Mouse (Mus musculus) neural tube, embryonic 11.5 days (tissue): ENCODE measurements at regions not wholly inside any gene's neighbourhood (a gene's known extent, or its start where the extent isn't known, plus 50 kb on each side); places are given as distances from the start of the nearest gene placed in this dataset.
"Not testable (repeated sequence)": the region's sequence is repeated elsewhere in the genome, so short reads cannot be mapped to it uniquely, and the experiment has no call there.

Experiments used
- ATAC-seq: fragments of 200-750 bp; cut with Nextera tagmentation; 2 replicates; pipeline ENCODE4 v1.8.0; 2017; ENCODE audit warnings: moderate number of reproducible peaks, mild to moderate bottlenecking, moderate TSS enrichment, moderate library complexity; ENCODE audit not compliant: insufficient read depth, low FRiP score, low TSS enrichment
- DNase-seq: peaks from one replicate; pipeline ENCODE4 v3.0.0-alpha.2; 2015; ENCODE audit warnings: low spot score
- H3K27ac ChIP-seq: fragments of 300-500 bp; sonication (generic); 2 replicates; pipeline ENCODE4 v1.5.1; 2014; ENCODE audit warnings: low read depth, mild to moderate bottlenecking, low read length
- H3K27me3 ChIP-seq: fragments of 300-500 bp; sonication (generic); 2 replicates; pipeline ENCODE4 v1.6.1; 2014; ENCODE audit warnings: mild to moderate bottlenecking, low read length, mixed read lengths; ENCODE audit not compliant: control insufficient read depth, insufficient read depth
- H3K36me3 ChIP-seq: fragments of 300-500 bp; sonication (generic); 2 replicates; pipeline ENCODE4 v1.6.1; 2014; ENCODE audit warnings: mild to moderate bottlenecking, low read length, moderate library complexity, mixed read lengths; ENCODE audit not compliant: control insufficient read depth, insufficient read depth
- H3K4me1 ChIP-seq: fragments of 300-500 bp; sonication (generic); 2 replicates; pipeline ENCODE4 v1.6.1; 2014; ENCODE audit warnings: low read length, mixed read lengths; ENCODE audit not compliant: control insufficient read depth, insufficient read depth
- H3K4me2 ChIP-seq: fragments of 300-500 bp; sonication (generic); 2 replicates; pipeline ENCODE4 v1.6.1; 2014; ENCODE audit warnings: low read depth, mild to moderate bottlenecking, moderate library complexity
- H3K4me3 ChIP-seq: fragments of 300-500 bp; sonication (generic); 2 replicates; pipeline ENCODE4 v1.5.1; 2014; ENCODE audit warnings: low read depth, low read length
- H3K9ac ChIP-seq: fragments of 300-500 bp; sonication (generic); 2 replicates; pipeline ENCODE4 v1.6.1; 2014; ENCODE audit warnings: mild to moderate bottlenecking, low read length
- H3K9me3 ChIP-seq: fragments of 300-500 bp; sonication (generic); 2 replicates; pipeline ENCODE4 v1.6.1; 2016; ENCODE audit warnings: low read length; ENCODE audit not compliant: control insufficient read depth
- WGBS: fragments of 180-500 bp; shearing (Covaris S2); extraction: QIAGEN DNeasy Blood & Tissue Kit; methylation state at CpG from one replicate; pipeline ENCODE4 v1.1.7; 2014; 5-methylcytosine and 5-hydroxymethylcytosine counted together

DNA sequence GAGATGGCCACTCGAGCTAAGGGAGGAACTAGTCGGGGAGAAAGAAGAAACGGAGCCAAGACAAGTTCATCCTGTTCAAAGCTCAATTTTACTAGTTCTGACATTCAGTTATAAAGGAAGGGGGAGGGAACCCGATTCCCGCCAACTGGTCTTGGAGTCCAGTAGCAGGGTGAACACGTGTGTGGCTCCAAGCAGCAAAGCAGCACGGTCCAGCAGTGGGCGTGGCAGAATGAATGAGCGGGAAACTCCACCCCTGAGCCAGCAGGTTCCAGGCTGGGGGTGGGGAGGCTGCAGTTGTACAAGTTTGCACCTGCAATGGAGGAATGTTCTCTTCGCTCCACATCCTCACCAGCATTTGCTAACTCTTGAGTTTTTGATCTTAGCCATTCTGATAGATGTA, 108.8 kb upstream of the Adgrf1 start:
- not testable (repeated sequence) for H3K36me3 ChIP-seq, H3K4me1 ChIP-seq, ATAC-seq, H3K9me3 ChIP-seq, DNase-seq, H3K4me3 ChIP-seq, H3K27ac ChIP-seq, H3K27me3 ChIP-seq, H3K9ac ChIP-seq, H3K4me2 ChIP-seq
- 67% methylated on average over 8 of the region's 10 CpGs for WGBS

DNA sequence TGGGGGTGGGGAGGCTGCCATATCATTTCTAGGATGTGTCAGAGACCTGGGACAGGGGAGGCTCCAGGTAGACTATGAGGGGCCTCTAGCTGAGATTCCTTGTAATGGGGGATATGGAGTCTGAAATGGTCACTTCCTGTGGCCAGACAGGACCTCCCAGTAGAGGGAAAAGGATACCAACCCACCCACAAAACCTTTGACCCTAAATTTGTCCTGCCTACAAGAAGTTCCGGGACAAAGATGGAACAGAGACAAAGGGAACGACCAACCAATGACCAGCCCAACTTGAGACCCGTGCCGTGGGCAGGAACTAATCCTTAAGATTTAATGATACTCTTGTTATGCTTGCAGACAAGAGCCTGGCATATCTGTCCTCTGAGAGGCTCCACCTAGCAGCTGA, 107.0 kb upstream of the Adgrf1 start:
- no peak overlapping the region for H3K4me3 ChIP-seq
- 91% methylated on average over 4 of the region's 4 CpGs for WGBS
- no peak for ATAC-seq

DNA sequence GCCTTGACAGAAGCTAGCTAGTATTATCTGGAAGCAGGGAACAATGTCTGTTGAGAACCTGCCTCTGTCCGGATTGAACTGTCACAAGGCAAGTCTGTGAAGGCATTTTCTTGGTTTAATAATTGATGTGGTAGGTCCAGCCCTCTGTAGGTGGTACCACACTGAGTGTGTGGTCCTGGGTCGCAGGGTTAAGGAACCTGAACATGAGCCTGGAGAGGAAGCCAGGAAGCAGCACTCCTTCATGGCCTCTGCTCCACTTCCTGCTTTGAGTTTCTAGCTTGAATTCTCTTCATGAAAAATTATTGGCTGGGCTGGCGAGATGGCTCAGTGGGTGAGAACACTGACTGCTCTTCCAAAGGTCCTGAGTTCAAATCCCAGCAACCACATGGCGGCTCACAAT, 104.0 kb upstream of the Adgrf1 start:
- 80% methylated on average over 4 of the region's 4 CpGs for WGBS
- Histone ChIP-seq H3K27me3 (no peaks in the 10 kb centered on the region), H3K4me3 (no peak overlapping the region), H3K4me2 (no peak overlapping the region), H3K27ac (no peak overlapping the region), H3K9ac (no peak overlapping the region), H3K36me3 (no peaks in the 10 kb centered on the region), H3K4me1 (no peaks in the 10 kb centered on the region), H3K9me3 (no peaks in the 10 kb centered on the region)
- ATAC-seq (no peak), DNase-seq (no peak)

More for the DNA sequence above, 107.0 kb upstream of the Adgrf1 start:
- Histone ChIP-seq H3K4me2 (no peak overlapping the region), H3K27ac (no peak overlapping the region), H3K4me1 (no peaks in the 10 kb centered on the region), H3K9ac (no peak overlapping the region), H3K9me3 (no peaks in the 10 kb centered on the region), H3K27me3 (no peaks in the 10 kb centered on the region), H3K36me3 (no peaks in the 10 kb centered on the region)
- no peak for DNase-seq

DNA sequence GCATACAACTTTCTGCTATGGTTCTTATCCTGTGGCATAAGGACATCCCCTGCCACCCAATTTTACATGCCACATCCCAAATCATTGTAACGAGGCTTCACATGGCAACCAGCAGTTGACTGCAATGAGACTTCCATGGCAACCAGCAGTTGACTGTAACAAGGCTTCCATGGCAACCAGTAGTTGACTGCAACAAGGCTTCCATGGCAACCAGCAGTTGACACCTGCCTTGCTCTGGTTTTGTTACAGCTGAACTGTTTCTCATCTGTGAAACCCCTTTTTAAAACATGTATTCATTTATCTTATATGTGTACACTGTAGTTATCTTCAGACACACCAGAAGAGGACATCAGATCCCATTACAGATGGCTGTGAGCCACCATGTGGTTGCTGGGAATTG, 100.7 kb upstream of the Adgrf1 start:
- H3K4me2 ChIP-seq, result no peak overlapping the region
- DNase-seq (peak; percentile 18), ATAC-seq (no peak)
- no peaks in the 10 kb centered on the region for H3K4me1 ChIP-seq
- H3K4me3 ChIP-seq, result no peak overlapping the region
- H3K36me3 ChIP-seq, result no peaks in the 10 kb centered on the region
- H3K9me3 ChIP-seq, result no peaks in the 10 kb centered on the region
- 66% methylated on average over 1 of the region's 1 CpGs for WGBS
- H3K27ac ChIP-seq, result no peak overlapping the region
- H3K27me3 ChIP-seq, result no peaks in the 10 kb centered on the region
- no peak overlapping the region for H3K9ac ChIP-seq

GRCm38 (mm10) chr17:43172657-43173165, 97.4 kb upstream of the Adgrf1 start:
- Histone ChIP-seq H3K9me3 (no peaks in the 10 kb centered on the region), H3K9ac (no peak overlapping the region), H3K36me3 (no peaks in the 10 kb centered on the region), H3K4me3 (no peak overlapping the region), H3K27ac (no peak overlapping the region), H3K27me3 (no peaks in the 10 kb centered on the region), H3K4me2 (no peak overlapping the region), H3K4me1 (no peaks in the 10 kb centered on the region)
- DNase-seq (no peak), ATAC-seq (no peak)
- WGBS, result 83% methylated on average over 6 of the region's 6 CpGs

GRCm38 (mm10) chr17:43174860-43175259, 95.3 kb upstream of the Adgrf1 start:
- Histone ChIP-seq H3K9me3 (no peaks in the 10 kb centered on the region), H3K4me3 (no peak overlapping the region), H3K36me3 (no peaks in the 10 kb centered on the region), H3K4me2 (no peak overlapping the region), H3K27me3 (no peaks in the 10 kb centered on the region), H3K27ac (no peak overlapping the region), H3K4me1 (no peaks in the 10 kb centered on the region), H3K9ac (no peak overlapping the region)
- DNase-seq (no peak), ATAC-seq (no peak)
- WGBS, result 75% methylated on average over 1 of the region's 1 CpGs

GRCm38 (mm10) chr17:43177244-43177643, 92.9 kb upstream of the Adgrf1 start:
- H3K27ac ChIP-seq, result no peak overlapping the region
- H3K4me3 ChIP-seq, result no peak overlapping the region
- no peaks in the 10 kb centered on the region for H3K9me3 ChIP-seq
- H3K4me2 ChIP-seq, result no peak overlapping the region
- no peaks in the 10 kb centered on the region for H3K36me3 ChIP-seq
- no peaks in the 10 kb centered on the region for H3K4me1 ChIP-seq
- no peaks in the 10 kb centered on the region for H3K27me3 ChIP-seq
- no peak for ATAC-seq
- no peak for DNase-seq
- WGBS, result 40% methylated on average over 1 of the region's 1 CpGs
- no peak overlapping the region for H3K9ac ChIP-seq

DNA sequence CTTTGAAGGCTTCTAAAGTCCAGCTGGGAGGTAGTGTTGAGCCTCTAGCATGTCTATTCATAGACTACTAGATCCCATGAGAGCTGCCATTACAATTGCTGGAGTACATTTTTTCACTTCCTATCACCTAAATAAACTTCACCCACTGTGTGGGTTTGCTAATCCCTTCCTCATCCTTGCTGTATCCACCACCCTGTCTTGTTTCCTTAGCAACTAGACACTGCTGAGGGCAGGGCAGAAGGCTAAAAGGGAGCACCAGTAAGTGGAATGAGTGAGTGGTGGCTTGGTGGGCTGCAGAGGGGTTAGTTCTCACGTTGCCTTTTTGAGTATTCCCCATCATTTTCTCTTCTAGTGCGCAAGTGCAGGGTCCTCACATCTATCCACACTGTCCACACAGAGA, 80.1 kb upstream of the Adgrf1 start:
- Histone ChIP-seq H3K9ac (no peak overlapping the region), H3K4me3 (no peak overlapping the region), H3K4me2 (no peak overlapping the region), H3K27me3 (no peaks in the 10 kb centered on the region), H3K36me3 (no peaks in the 10 kb centered on the region), H3K9me3 (no peaks in the 10 kb centered on the region), H3K27ac (no peak overlapping the region), H3K4me1 (no peaks in the 10 kb centered on the region)
- DNase-seq, result no peak
- ATAC-seq, result no peak
- 71% methylated on average over 2 of the region's 2 CpGs for WGBS

DNA sequence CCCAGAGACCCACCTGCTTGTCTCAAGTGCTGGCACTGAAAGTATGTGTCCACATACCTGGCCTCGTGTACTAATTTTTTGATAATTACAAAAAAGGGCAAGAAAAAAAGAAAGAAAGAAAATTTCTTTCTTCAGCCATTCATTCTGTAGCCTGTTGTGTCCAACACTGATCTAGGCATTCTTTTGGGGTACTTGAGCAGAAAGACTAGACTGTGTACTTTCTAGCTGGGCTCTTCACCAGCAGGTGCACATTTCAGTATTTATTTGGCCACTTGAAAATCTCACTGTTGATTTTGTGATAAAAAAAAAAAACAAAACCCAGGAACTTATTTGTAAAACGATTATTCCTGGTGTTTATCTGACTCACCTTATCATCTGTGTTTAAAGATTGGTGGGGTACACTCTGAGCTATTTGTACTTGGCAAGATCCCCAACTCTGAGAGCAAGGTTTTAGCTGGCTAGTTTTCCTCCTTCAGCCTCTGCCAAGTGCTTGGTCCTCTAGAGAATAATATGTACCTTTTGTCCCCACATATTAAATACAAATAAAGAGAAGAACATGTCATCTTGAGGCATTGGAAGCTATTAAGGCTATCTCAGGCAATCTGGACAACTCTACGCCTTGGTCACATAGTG, 79.2 kb upstream of the Adgrf1 start:
- H3K4me2 ChIP-seq, result no peak overlapping the region
- no peak for ATAC-seq
- DNase-seq, result no peak
- no peak overlapping the region for H3K9ac ChIP-seq
- no peaks in the 10 kb centered on the region for H3K4me1 ChIP-seq
- 87% methylated on average over 3 of the region's 3 CpGs for WGBS
- H3K27me3 ChIP-seq, result no peaks in the 10 kb centered on the region
- H3K9me3 ChIP-seq, result no peaks in the 10 kb centered on the region
- H3K4me3 ChIP-seq, result no peak overlapping the region
- no peaks in the 10 kb centered on the region for H3K36me3 ChIP-seq
- H3K27ac ChIP-seq, result no peak overlapping the region
